Mouse (Mus musculus): ENCODE measurements around the gene BC107364. TPM values are rescaled to one million over a fixed set of nuclear protein-coding genes. Genes with fewer than 3 reads are reported as not detected.
"Not testable (repeated sequence)": the region's sequence is repeated elsewhere in the genome, so short reads cannot be mapped to it uniquely, and the experiment has no call there.

The BC107364 gene
- total and polyA plus RNA-seq, 3 experiments: 0.17 TPM; not detected in 2

GRCm38 (mm10) chr3:96477558-96477957 lies 25.5 kb upstream of the BC107364 start:
- Histone ChIP-seq H3K79me2 (ENCODE audit: control insufficient read depth, insufficient read depth, low read length, poor library complexity) (no peaks in the 10 kb centered on the region), H3K27ac (ENCODE audit: control insufficient read depth, low read depth, low read length) (no peak overlapping the region), H3K36me3 (ENCODE audit: control insufficient read depth in 1 of 2, insufficient read depth in 2 of 2, low read length in 2 of 2) (peaks cover 0 to 15% of the 10 kb centered on the region in 2 experiments; a peak in 2 of 4 replicates), H3K9me3 (replicated peaks; ENCODE audit: insufficient read depth, low read length) (no peaks in the 10 kb centered on the region), H3K27me3 (ENCODE audit: control insufficient read depth in 1 of 2, insufficient read depth in 2 of 2, low read length in 2 of 2) (peaks cover 2 to 6% of the 10 kb centered on the region in 2 experiments; a peak in 2 of 4 replicates), H3K4me1 (ENCODE audit: control insufficient read depth in 1 of 2, insufficient read depth in 2 of 2, low read length in 2 of 2) (peaks cover 0 to 20% of the 10 kb centered on the region in 2 experiments; a peak in 3 of 4 replicates), H3K9ac (ENCODE audit: control insufficient read depth, low read depth, low read length, poor library complexity, severe bottlenecking) (no peak overlapping the region; the same call in 1 of the 2 replicates), H3K4me3 (ENCODE audit: control insufficient read depth in 1 of 2, insufficient read depth in 1 of 2, low read depth in 2 of 2, low read length in 2 of 2) (peak overlapping the region; percentile 1 to 8; a peak in 2 of 4 replicates)
- no peak for TF ChIP-seq TCF12 (IDR thresholded peaks at IDR 0.05; ENCODE audit: low read depth, low read length)
- no peak for TF ChIP-seq ETS1 (IDR thresholded peaks at IDR 0.05; ENCODE audit: low read depth, low read length)
- TF ChIP-seq POLR2AphosphoS5 (IDR thresholded peaks at IDR 0.05; ENCODE audit: borderline replicate concordance, low read depth, low read length): no peak
- no peak for TF ChIP-seq E2F4 (IDR thresholded peaks at IDR 0.05; ENCODE audit: borderline replicate concordance, low read depth, low read length)
- no peak for TF ChIP-seq USF1 (IDR thresholded peaks at IDR 0.05; ENCODE audit: low read depth, low read length)
- no peak for TF ChIP-seq EP300 (IDR thresholded peaks at IDR 0.05; ENCODE audit: low read depth in 1 of 2, low read length in 2 of 2)
- no peak for TF ChIP-seq ZMIZ1 (IDR thresholded peaks at IDR 0.05; ENCODE audit: low read depth, low read length)
- no peak for TF ChIP-seq POLR2A (IDR thresholded peaks at IDR 0.05; ENCODE audit: control insufficient read depth in 1 of 2, insufficient read depth in 1 of 2, low read depth in 1 of 2, low read length in 2 of 2, poor library complexity in 1 of 2)
- no peak for TF ChIP-seq CHD1 (IDR thresholded peaks at IDR 0.05; ENCODE audit: low read depth, low read length)
- TF ChIP-seq MAZ (IDR thresholded peaks at IDR 0.05; ENCODE audit: low read depth, low read length): no peak
- peak; percentile 35 for DNase-seq (ENCODE audit: low read depth, low spot score)

- no peak for TF ChIP-seq ZMIZ1 (IDR thresholded peaks at IDR 0.05; ENCODE audit: low read depth, low read length)
- 0 out of 2 replicates have a peak, but pooled peaks have one; percentile 32 for TF ChIP-seq SIN3A (IDR thresholded peaks at IDR 0.05; ENCODE audit: low read length)
These were observed 25.0 kb upstream of the BC107364 start for GRCm38 (mm10) chr3:96477084-96477483.

GRCm38 (mm10) chr3:96474909-96475655 lies 23.0 kb upstream of the BC107364 start:
- Histone ChIP-seq H3K27ac (ENCODE audit: control insufficient read depth, low read depth, low read length) (no peak overlapping the region), H3K4me1 (ENCODE audit: control insufficient read depth in 1 of 2, insufficient read depth in 2 of 2, low read length in 2 of 2) (peaks cover 0 to 20% of the 10 kb centered on the region in 2 experiments; a peak in 3 of 4 replicates), H3K27me3 (ENCODE audit: control insufficient read depth in 1 of 2, insufficient read depth in 2 of 2, low read length in 2 of 2) (peaks cover 2 to 12% of the 10 kb centered on the region in 2 experiments; a peak in 3 of 4 replicates)

More at GRCm38 (mm10) chr3:96477084-96477483, 25.0 kb upstream of the BC107364 start:
- Histone ChIP-seq H3K4me3 (ENCODE audit: control insufficient read depth in 1 of 2, insufficient read depth in 1 of 2, low read depth in 2 of 2, low read length in 2 of 2) (peak overlapping the region; percentile 1 to 13; a peak in 2 of 4 replicates), H3K9ac (ENCODE audit: control insufficient read depth, low read depth, low read length, poor library complexity, severe bottlenecking) (no peak overlapping the region), H3K79me2 (ENCODE audit: control insufficient read depth, insufficient read depth, low read length, poor library complexity) (no peaks in the 10 kb centered on the region), H3K27me3 (ENCODE audit: control insufficient read depth in 1 of 2, insufficient read depth in 2 of 2, low read length in 2 of 2) (peaks cover 2 to 7% of the 10 kb centered on the region in 2 experiments; a peak in 2 of 4 replicates), H3K4me1 (ENCODE audit: control insufficient read depth in 1 of 2, insufficient read depth in 2 of 2, low read length in 2 of 2) (peaks cover 0 to 20% of the 10 kb centered on the region in 2 experiments; a peak in 3 of 4 replicates), H3K27ac (ENCODE audit: control insufficient read depth, low read depth, low read length) (no peak overlapping the region), H3K36me3 (ENCODE audit: control insufficient read depth in 1 of 2, insufficient read depth in 2 of 2, low read length in 2 of 2) (peaks cover 0 to 15% of the 10 kb centered on the region in 2 experiments; a peak in 2 of 4 replicates), H3K9me3 (replicated peaks; ENCODE audit: insufficient read depth, low read length) (no peaks in the 10 kb centered on the region)
- DNase-seq (ENCODE audit: low read depth, low spot score): peak; percentile 60

GRCm38 (mm10) chr3:96473556-96473955 lies 21.4 kb upstream of the BC107364 start:
- H3K27ac ChIP-seq (ENCODE audit: control insufficient read depth, low read depth, low read length); H3K4me3 ChIP-seq (ENCODE audit: control insufficient read depth in 1 of 2, insufficient read depth in 1 of 2, low read depth in 2 of 2, low read length in 2 of 2): not testable (repeated sequence)
- peaks cover 2 to 15% of the 10 kb centered on the region in 2 experiments; a peak in 3 of 4 replicates for H3K27me3 ChIP-seq (ENCODE audit: control insufficient read depth in 1 of 2, insufficient read depth in 2 of 2, low read length in 2 of 2)

More at GRCm38 (mm10) chr3:96474909-96475655, 23.0 kb upstream of the BC107364 start:
- no peak for DNase-seq (ENCODE audit: low read depth, low spot score)
- Histone ChIP-seq H3K79me2 (ENCODE audit: control insufficient read depth, insufficient read depth, low read length, poor library complexity) (no peaks in the 10 kb centered on the region), H3K4me3 (ENCODE audit: control insufficient read depth in 1 of 2, insufficient read depth in 1 of 2, low read depth in 2 of 2, low read length in 2 of 2) (no peak overlapping the region), H3K9me3 (replicated peaks; ENCODE audit: insufficient read depth, low read length) (no peaks in the 10 kb centered on the region), H3K9ac (ENCODE audit: control insufficient read depth, low read depth, low read length, poor library complexity, severe bottlenecking) (no peak overlapping the region), H3K36me3 (ENCODE audit: control insufficient read depth in 1 of 2, insufficient read depth in 2 of 2, low read length in 2 of 2) (peaks cover 0 to 15% of the 10 kb centered on the region in 2 experiments; a peak in 2 of 4 replicates)
- TF ChIP-seq ZMIZ1 (IDR thresholded peaks at IDR 0.05; ENCODE audit: low read depth, low read length) (no peak), NELFE (IDR thresholded peaks at IDR 0.05; ENCODE audit: low read depth, low read length) (no peak), CHD1 (IDR thresholded peaks at IDR 0.05; ENCODE audit: low read depth, low read length) (no peak), BHLHE40 (IDR thresholded peaks at IDR 0.05; ENCODE audit: borderline replicate concordance, low read depth, low read length) (no peak), TCF12 (IDR thresholded peaks at IDR 0.05; ENCODE audit: low read depth, low read length) (no peak), UBTF (IDR thresholded peaks at IDR 0.05; ENCODE audit: borderline replicate concordance, insufficient read depth, low read depth, low read length) (no peak), E2F4 (IDR thresholded peaks at IDR 0.05; ENCODE audit: borderline replicate concordance, low read depth, low read length) (no peak), POLR2AphosphoS5 (IDR thresholded peaks at IDR 0.05; ENCODE audit: borderline replicate concordance, low read depth, low read length) (no peak), POLR2A (IDR thresholded peaks at IDR 0.05; ENCODE audit: control insufficient read depth in 1 of 2, insufficient read depth in 1 of 2, low read depth in 1 of 2, low read length in 2 of 2, poor library complexity in 1 of 2) (no peak), USF2 (IDR thresholded peaks at IDR 0.05; ENCODE audit: borderline replicate concordance in 1 of 2, insufficient read depth in 1 of 2, low read depth in 1 of 2, low read length in 2 of 2) (no peak), MYC (IDR thresholded peaks at IDR 0.05; ENCODE audit: low read depth, low read length) (no peak), EP300 (IDR thresholded peaks at IDR 0.05; ENCODE audit: low read depth in 1 of 2, low read length in 2 of 2) (no peak), TAL1 (IDR thresholded peaks at IDR 0.05; ENCODE audit: low read length) (no peak), SMC3 (IDR thresholded peaks at IDR 0.05; ENCODE audit: low read depth, low read length) (no peak), SIN3A (IDR thresholded peaks at IDR 0.05; ENCODE audit: low read length) (no peak)

More at GRCm38 (mm10) chr3:96473556-96473955, 21.4 kb upstream of the BC107364 start:
- not testable (repeated sequence) for DNase-seq (ENCODE audit: low read depth, low spot score); H3K79me2 ChIP-seq (ENCODE audit: control insufficient read depth, insufficient read depth, low read length, poor library complexity); H3K9ac ChIP-seq (ENCODE audit: control insufficient read depth, low read depth, low read length, poor library complexity, severe bottlenecking); H3K9me3 ChIP-seq (replicated peaks; ENCODE audit: insufficient read depth, low read length)
- Histone ChIP-seq H3K4me1 (ENCODE audit: control insufficient read depth in 1 of 2, insufficient read depth in 2 of 2, low read length in 2 of 2) (peaks cover 0 to 17% of the 10 kb centered on the region in 2 experiments; a peak in 3 of 4 replicates), H3K36me3 (ENCODE audit: control insufficient read depth in 1 of 2, insufficient read depth in 2 of 2, low read length in 2 of 2) (peaks cover 0 to 12% of the 10 kb centered on the region in 2 experiments; a peak in 2 of 4 replicates)

Data from MEL (cell line).